Mouse (Mus musculus): ENCODE results near the gene Sugct. TPM values are rescaled to one million over a fixed set of nuclear protein-coding genes. Genes with fewer than 3 reads are reported as not detected.
"Not testable (repeated sequence)": the region's sequence is repeated elsewhere in the genome, so short reads cannot be mapped to it uniquely, and the experiment has no call there.

Sugct gene
- total RNA-seq, 1 experiment, result 0.80 TPM

- DNase-seq (ENCODE audit: low read depth, low spot score), result no peak
- TF ChIP-seq HCFC1 (IDR thresholded peaks at IDR 0.05; ENCODE audit: borderline replicate concordance, insufficient read depth, low read length), result no peak
- no peak for TF ChIP-seq ZNF384 (IDR thresholded peaks at IDR 0.05; ENCODE audit: low read depth, low read length)
- no peak for TF ChIP-seq ZC3H11A (IDR thresholded peaks at IDR 0.05; ENCODE audit: borderline replicate concordance, low read depth, low read length)
- TF ChIP-seq MAFK (IDR thresholded peaks at IDR 0.05; ENCODE audit: insufficient read depth, low read depth, low read length), result no peak
- TF ChIP-seq CHD2 (IDR thresholded peaks at IDR 0.05; ENCODE audit: low read depth, low read length), result no peak
- in situ Hi-C loops (cut with MboI; ENCODE audit: low sequenced_read_pairs in 2 of 2, unreplicated experiment in 2 of 2), result no loop called here
- Histone ChIP-seq H3K9ac (ENCODE audit: insufficient read depth, low read depth, low read length, poor library complexity, severe bottlenecking) (no peak overlapping the region), H3K27ac (ENCODE audit: insufficient read depth, low read depth, low read length, poor library complexity, severe bottlenecking) (no peak overlapping the region), H3K36me3 (ENCODE audit: control insufficient read depth, insufficient read depth, low read length, poor library complexity, severe bottlenecking) (no peaks in the 10 kb centered on the region), H3K9me3 (ENCODE audit: control insufficient read depth, insufficient read depth, low read depth, low read length) (no peaks in the 10 kb centered on the region), H3K4me1 (ENCODE audit: control insufficient read depth in 2 of 2, insufficient read depth in 2 of 2, low read length in 2 of 2, poor library complexity in 1 of 2) (no peaks in the 10 kb centered on the region), H3K4me3 (ENCODE audit: insufficient read depth in 1 of 2, low read depth in 1 of 2, low read length in 2 of 2, poor library complexity in 1 of 2, severe bottlenecking in 1 of 2) (no peak overlapping the region)
Measured at GRCm38 (mm10) chr13:17511184-17511778, 184.1 kb downstream of the Sugct start.

- no peaks in the 10 kb centered on the region for H3K9me3 ChIP-seq (ENCODE audit: control insufficient read depth, insufficient read depth, low read depth, low read length)
- H3K36me3 ChIP-seq (ENCODE audit: control insufficient read depth, insufficient read depth, low read length, poor library complexity, severe bottlenecking), result no peaks in the 10 kb centered on the region
- H3K4me1 ChIP-seq (ENCODE audit: control insufficient read depth in 2 of 2, insufficient read depth in 2 of 2, low read length in 2 of 2, poor library complexity in 1 of 2), result no peaks in the 10 kb centered on the region
- no peak for DNase-seq (ENCODE audit: low read depth, low spot score)
- in situ Hi-C loops (cut with MboI; ENCODE audit: low sequenced_read_pairs in 2 of 2, unreplicated experiment in 2 of 2), result no loop called here
- no peak overlapping the region for H3K27ac ChIP-seq (ENCODE audit: insufficient read depth, low read depth, low read length, poor library complexity, severe bottlenecking)
- no peak overlapping the region for H3K9ac ChIP-seq (ENCODE audit: insufficient read depth, low read depth, low read length, poor library complexity, severe bottlenecking)
- no peak overlapping the region for H3K4me3 ChIP-seq (ENCODE audit: insufficient read depth in 1 of 2, low read depth in 1 of 2, low read length in 2 of 2, poor library complexity in 1 of 2, severe bottlenecking in 1 of 2)
- TF ChIP-seq ZC3H11A (IDR thresholded peaks at IDR 0.05; ENCODE audit: borderline replicate concordance, low read depth, low read length), result no peak
- no peak for TF ChIP-seq CHD2 (IDR thresholded peaks at IDR 0.05; ENCODE audit: low read depth, low read length)
- TF ChIP-seq MAFK (IDR thresholded peaks at IDR 0.05; ENCODE audit: insufficient read depth, low read depth, low read length), result no peak
- no peak for TF ChIP-seq HCFC1 (IDR thresholded peaks at IDR 0.05; ENCODE audit: borderline replicate concordance, insufficient read depth, low read length)
Measured at GRCm38 (mm10) chr13:17494936-17495335, 200.4 kb downstream of the Sugct start.

GRCm38 (mm10) chr13:17494056-17494574 lies 201.2 kb downstream of the Sugct start:
- no peak overlapping the region for H3K9ac ChIP-seq (ENCODE audit: insufficient read depth, low read depth, low read length, poor library complexity, severe bottlenecking)
- H3K36me3 ChIP-seq (ENCODE audit: control insufficient read depth, insufficient read depth, low read length, poor library complexity, severe bottlenecking), result no peaks in the 10 kb centered on the region
- H3K9me3 ChIP-seq (ENCODE audit: control insufficient read depth, insufficient read depth, low read depth, low read length), result no peaks in the 10 kb centered on the region
- H3K27ac ChIP-seq (ENCODE audit: insufficient read depth, low read depth, low read length, poor library complexity, severe bottlenecking), result no peak overlapping the region
- no peak for TF ChIP-seq MAFK (IDR thresholded peaks at IDR 0.05; ENCODE audit: insufficient read depth, low read depth, low read length)
- no peak for TF ChIP-seq ZNF384 (IDR thresholded peaks at IDR 0.05; ENCODE audit: low read depth, low read length)
- no peak for TF ChIP-seq ZC3H11A (IDR thresholded peaks at IDR 0.05; ENCODE audit: borderline replicate concordance, low read depth, low read length)
- no peak for TF ChIP-seq HCFC1 (IDR thresholded peaks at IDR 0.05; ENCODE audit: borderline replicate concordance, insufficient read depth, low read length)
- no peak for TF ChIP-seq CHD2 (IDR thresholded peaks at IDR 0.05; ENCODE audit: low read depth, low read length)
- H3K4me3 ChIP-seq (ENCODE audit: insufficient read depth in 1 of 2, low read depth in 1 of 2, low read length in 2 of 2, poor library complexity in 1 of 2, severe bottlenecking in 1 of 2), result no peak overlapping the region
- H3K4me1 ChIP-seq (ENCODE audit: control insufficient read depth in 2 of 2, insufficient read depth in 2 of 2, low read length in 2 of 2, poor library complexity in 1 of 2), result no peaks in the 10 kb centered on the region
- in situ Hi-C loops (cut with MboI; ENCODE audit: low sequenced_read_pairs in 2 of 2, unreplicated experiment in 2 of 2), result no loop called here
- DNase-seq (ENCODE audit: low read depth, low spot score), result no peak

- H3K9me3 ChIP-seq (ENCODE audit: control insufficient read depth, insufficient read depth, low read depth, low read length); in situ Hi-C loops (cut with MboI; ENCODE audit: low sequenced_read_pairs in 2 of 2, unreplicated experiment in 2 of 2); H3K36me3 ChIP-seq (ENCODE audit: control insufficient read depth, insufficient read depth, low read length, poor library complexity, severe bottlenecking); H3K9ac ChIP-seq (ENCODE audit: insufficient read depth, low read depth, low read length, poor library complexity, severe bottlenecking); H3K27ac ChIP-seq (ENCODE audit: insufficient read depth, low read depth, low read length, poor library complexity, severe bottlenecking); DNase-seq (ENCODE audit: low read depth, low spot score); H3K4me1 ChIP-seq (ENCODE audit: control insufficient read depth in 2 of 2, insufficient read depth in 2 of 2, low read length in 2 of 2, poor library complexity in 1 of 2); H3K4me3 ChIP-seq (ENCODE audit: insufficient read depth in 1 of 2, low read depth in 1 of 2, low read length in 2 of 2, poor library complexity in 1 of 2, severe bottlenecking in 1 of 2): not testable (repeated sequence)
Measured at GRCm38 (mm10) chr13:17457981-17458380, 237.4 kb downstream of the Sugct start.
